Mouse (Mus musculus) forebrain, embryonic 11.5 days (tissue): ENCODE results near the gene Olfr1404. TPM values are rescaled to one million over a fixed set of nuclear protein-coding genes. Genes with fewer than 3 reads are reported as not detected.

Source experiments
- ATAC-seq: fragments of 200-750 bp; cut with Nextera tagmentation; replicated peaks from 2 replicates; pipeline ENCODE4 v1.8.0; 2017; ENCODE audit warnings: moderate TSS enrichment; ENCODE audit not compliant: low FRiP score
- DNase-seq: peaks from one replicate; pipeline ENCODE4 v3.0.0-alpha.2; 2017; ENCODE audit warnings: low spot score
- H3K27ac ChIP-seq: fragments of 300-500 bp; sonication (generic); 2 replicates; pipeline ENCODE4 v1.5.1; 2014; ENCODE audit warnings: low read depth, low read length
- H3K27me3 ChIP-seq: fragments of 300-500 bp; sonication (generic); 2 replicates; pipeline ENCODE4 v1.6.1; 2014; ENCODE audit warnings: mild to moderate bottlenecking, low read length, mixed read lengths; ENCODE audit not compliant: control insufficient read depth, insufficient read depth
- H3K36me3 ChIP-seq: fragments of 300-500 bp; sonication (generic); 2 replicates; pipeline ENCODE4 v1.6.1; 2014; ENCODE audit warnings: mild to moderate bottlenecking, low read length, moderate library complexity, mixed read lengths; ENCODE audit not compliant: control insufficient read depth, insufficient read depth
- H3K4me1 ChIP-seq: fragments of 300-500 bp; sonication (generic); replicated peaks from 2 replicates; pipeline ENCODE4 v1.6.1; 2014; ENCODE audit warnings: low read length, mixed read lengths; ENCODE audit not compliant: control insufficient read depth, insufficient read depth
- H3K4me2 ChIP-seq: fragments of 300-500 bp; sonication (generic); 2 replicates; pipeline ENCODE4 v1.6.1; 2014; ENCODE audit warnings: low read depth, mild to moderate bottlenecking, low read length, moderate library complexity, mixed read lengths; ENCODE audit not compliant: severe bottlenecking
- H3K4me3 ChIP-seq: fragments of 300-500 bp; sonication (generic); 2 replicates; pipeline ENCODE4 v1.5.1; 2014; ENCODE audit warnings: low read depth, low read length
- H3K9ac ChIP-seq: fragments of 300-500 bp; sonication (generic); 2 replicates; pipeline ENCODE4 v1.6.1; 2014; ENCODE audit warnings: low read length
- H3K9me3 ChIP-seq: fragments of 300-500 bp; sonication (generic); 2 replicates; pipeline ENCODE4 v1.6.1; 2016; ENCODE audit warnings: low read length, mixed read lengths; ENCODE audit not compliant: control insufficient read depth
- WGBS: fragments of 180-500 bp; shearing (Covaris S2); extraction: QIAGEN DNeasy Blood & Tissue Kit; methylation state at CpG from one replicate; pipeline ENCODE4 v1.1.7; 2014; 5-methylcytosine and 5-hydroxymethylcytosine counted together
- polyA plus RNA-seq: library from polyadenylated mRNA; unstranded; fragments of >200 nt; fragmentation: Nextera tagmentation; extraction: Ambion mirVana; gene quantifications from 2 replicates; pipeline ENCODE4 v1.2.1, GENCODE M21; 2014

Gene Olfr1404
- polyA plus RNA-seq, 1 experiment from 2014 or later: not detected

GRCm38 (mm10) chr1:173249888-173250287, 37.7 kb downstream of the Olfr1404 start:
- Histone ChIP-seq H3K9me3 (no peaks in the 10 kb centered on the region), H3K4me2 (no peak overlapping the region), H3K4me1 (no peaks in the 10 kb centered on the region), H3K27me3 (no peaks in the 10 kb centered on the region), H3K27ac (no peak overlapping the region), H3K36me3 (no peaks in the 10 kb centered on the region), H3K4me3 (no peak overlapping the region), H3K9ac (no peak overlapping the region)
- 90% methylated on average over 3 of the region's 3 CpGs for WGBS
- ATAC-seq: no peak
- no peak for DNase-seq

GRCm38 (mm10) chr1:173265701-173266100, 53.5 kb downstream of the Olfr1404 start, which contains the start of gene Olfr418:
TSS of gene Olfr418 (plus strand) at chr1:173266001.
- Histone ChIP-seq H3K9me3 (no peaks in the 10 kb centered on the region), H3K36me3 (no peaks in the 10 kb centered on the region), H3K9ac (no peak within 1 kb of the TSS), H3K4me3 (no peak within 1 kb of the TSS), H3K4me2 (no peak within 1 kb of the TSS), H3K27me3 (no peaks in the 10 kb centered on the region), H3K27ac (no peak within 1 kb of the TSS), H3K4me1 (no peaks in the 10 kb centered on the region)
- ATAC-seq: no peak
- DNase-seq: no peak

Other genes starting within 250 kb of the Olfr1404 start
- not detected in 2 replicates for gene Olfr1408, start 75.0 kb upstream of the Olfr1404 start, polyA plus RNA-seq
- not detected in 2 replicates for gene Olfr1406, start 21.8 kb upstream of the Olfr1404 start, polyA plus RNA-seq
- gene Olfr218, start 14.6 kb upstream of the Olfr1404 start, polyA plus RNA-seq: not detected in 2 replicates
- gene Fcer1a, start 14.8 kb downstream of the Olfr1404 start, polyA plus RNA-seq: not detected in 2 replicates
- gene Olfr418, start 53.6 kb downstream of the Olfr1404 start, polyA plus RNA-seq: not detected in 2 replicates
- not detected in 2 replicates for gene Mptx2, start 65.4 kb downstream of the Olfr1404 start, polyA plus RNA-seq
- 3.8 and 4.5 TPM in 2 replicates for gene Ackr1, start 121.4 kb downstream of the Olfr1404 start, polyA plus RNA-seq
- 4.3 and 5.8 TPM in 2 replicates for gene Aim2, start 138.5 kb downstream of the Olfr1404 start, polyA plus RNA-seq
- gene Cadm3, start 155.3 kb downstream of the Olfr1404 start, polyA plus RNA-seq: 15.6 and 16.0 TPM in 2 replicates